Mouse (Mus musculus) embryonic facial prominence, embryonic 10.5 days (tissue): ENCODE measurements at regions not wholly inside any gene's neighbourhood (a gene's known extent, or its start where the extent isn't known, plus 50 kb on each side); places are given as distances from the start of the nearest gene placed in this dataset.

Experiments used
- DNase-seq: peaks from one replicate; pipeline ENCODE4 v3.0.0-alpha.2; 2017; ENCODE audit warnings: low spot score
- H3K27ac ChIP-seq: fragments of 300-500 bp; sonication (generic); replicated peaks from 2 replicates; pipeline ENCODE4 v1.5.1; 2016; ENCODE audit warnings: mild to moderate bottlenecking
- H3K27me3 ChIP-seq: fragments of 300-500 bp; sonication (generic); replicated peaks from 2 replicates; pipeline ENCODE4 v1.6.1; 2016; ENCODE audit warnings: low read depth, mild to moderate bottlenecking; ENCODE audit not compliant: poor library complexity, severe bottlenecking
- H3K36me3 ChIP-seq: fragments of 300-500 bp; sonication (generic); replicated peaks from 2 replicates; pipeline ENCODE4 v1.6.1; 2016; ENCODE audit warnings: mild to moderate bottlenecking, moderate library complexity
- H3K4me1 ChIP-seq: fragments of 300-500 bp; sonication (generic); 2 replicates; pipeline ENCODE4 v1.6.1; 2016
- H3K4me3 ChIP-seq: fragments of 300-500 bp; sonication (generic); 2 replicates; pipeline ENCODE4 v1.5.1; 2016; ENCODE audit warnings: mild to moderate bottlenecking, moderate library complexity
- H3K9me3 ChIP-seq: fragments of 300-500 bp; sonication (generic); 2 replicates; pipeline ENCODE4 v1.6.1; 2016; ENCODE audit warnings: mild to moderate bottlenecking
- WGBS: fragments of 180-500 bp; shearing (Covaris S2); methylation state at CpG from one replicate; pipeline ENCODE4 v1.1.7; 2016; 5-methylcytosine and 5-hydroxymethylcytosine counted together

DNA sequence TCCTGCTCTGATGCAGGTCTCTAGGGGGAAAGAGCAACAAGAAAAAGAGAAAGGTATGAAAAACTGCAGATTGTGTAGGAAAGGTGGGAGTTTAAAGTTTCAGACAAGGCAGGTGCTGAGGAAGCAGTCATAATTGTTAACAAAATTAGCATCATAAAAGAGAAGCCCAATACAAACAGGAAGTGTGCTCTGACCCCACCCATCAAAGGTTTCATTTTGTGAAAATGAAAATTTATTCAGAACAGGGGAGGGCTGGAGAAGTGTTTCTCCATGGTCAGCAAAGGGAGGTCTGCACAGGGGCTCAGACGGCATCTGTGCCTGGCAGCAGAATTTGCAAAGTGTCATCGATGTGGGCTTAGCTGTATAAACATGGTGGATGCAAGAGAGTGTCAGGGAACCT, 96.8 kb upstream of the Tent5a start:
- DNase-seq, result no peak
- H3K9me3 ChIP-seq, result no peaks in the 10 kb centered on the region
- no peaks in the 10 kb centered on the region for H3K4me1 ChIP-seq
- no peak overlapping the region for H3K4me3 ChIP-seq
- H3K27ac ChIP-seq, result no peak overlapping the region
- no peaks in the 10 kb centered on the region for H3K36me3 ChIP-seq
- H3K27me3 ChIP-seq, result no peaks in the 10 kb centered on the region
- 88% methylated on average over 2 of the region's 2 CpGs for WGBS

DNA sequence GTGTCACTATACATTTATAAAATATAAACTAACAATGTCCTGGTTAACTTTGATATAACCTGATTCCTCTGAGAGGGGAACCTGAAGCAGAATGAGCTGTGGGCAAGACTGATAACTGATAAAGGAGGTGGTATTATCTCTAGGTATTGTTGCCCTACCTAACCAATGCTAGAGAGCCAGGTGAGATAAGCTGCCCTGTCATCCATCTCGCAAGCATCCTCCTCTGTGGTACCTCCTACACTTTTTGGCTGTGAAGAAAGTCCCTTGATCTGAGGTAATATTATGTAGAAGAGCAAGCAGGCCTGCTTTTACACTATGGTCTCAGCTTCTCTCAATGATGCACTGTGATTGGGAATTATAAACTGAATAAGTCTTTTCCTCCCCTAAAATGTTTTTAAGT, 87.2 kb upstream of the Tent5a start:
- no peak for DNase-seq
- H3K4me3 ChIP-seq, result no peak overlapping the region
- H3K9me3 ChIP-seq, result no peaks in the 10 kb centered on the region
- no peaks in the 10 kb centered on the region for H3K4me1 ChIP-seq
- 78% methylated on average over 1 of the region's 1 CpGs for WGBS
- no peaks in the 10 kb centered on the region for H3K27me3 ChIP-seq
- H3K36me3 ChIP-seq, result no peaks in the 10 kb centered on the region
- no peak overlapping the region for H3K27ac ChIP-seq

DNA sequence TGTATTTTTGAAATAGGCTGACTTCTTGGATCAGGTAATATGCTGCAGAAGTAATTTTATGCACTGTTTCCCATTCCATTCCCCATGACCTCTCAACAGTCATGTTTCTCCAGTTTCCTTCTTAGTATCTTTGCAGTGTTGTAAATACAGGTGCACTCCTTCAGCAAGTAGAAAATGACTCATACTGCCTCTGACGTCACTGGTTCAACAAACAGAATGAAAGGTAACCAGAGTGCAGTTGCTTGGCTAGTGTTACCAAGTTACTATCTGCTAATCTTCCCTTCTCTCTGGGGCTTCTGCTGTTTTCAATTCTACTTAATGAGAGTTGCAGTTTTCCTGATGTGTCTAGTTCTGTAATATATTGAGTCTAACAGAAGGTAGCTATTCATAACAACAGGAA, 86.7 kb upstream of the Tent5a start:
- no peaks in the 10 kb centered on the region for H3K36me3 ChIP-seq
- H3K9me3 ChIP-seq, result no peaks in the 10 kb centered on the region
- H3K27ac ChIP-seq, result no peak overlapping the region
- no peak for DNase-seq
- H3K4me1 ChIP-seq, result no peaks in the 10 kb centered on the region
- H3K27me3 ChIP-seq, result no peaks in the 10 kb centered on the region
- WGBS, result 65% methylated on average over 1 of the region's 1 CpGs
- H3K4me3 ChIP-seq, result no peak overlapping the region

DNA sequence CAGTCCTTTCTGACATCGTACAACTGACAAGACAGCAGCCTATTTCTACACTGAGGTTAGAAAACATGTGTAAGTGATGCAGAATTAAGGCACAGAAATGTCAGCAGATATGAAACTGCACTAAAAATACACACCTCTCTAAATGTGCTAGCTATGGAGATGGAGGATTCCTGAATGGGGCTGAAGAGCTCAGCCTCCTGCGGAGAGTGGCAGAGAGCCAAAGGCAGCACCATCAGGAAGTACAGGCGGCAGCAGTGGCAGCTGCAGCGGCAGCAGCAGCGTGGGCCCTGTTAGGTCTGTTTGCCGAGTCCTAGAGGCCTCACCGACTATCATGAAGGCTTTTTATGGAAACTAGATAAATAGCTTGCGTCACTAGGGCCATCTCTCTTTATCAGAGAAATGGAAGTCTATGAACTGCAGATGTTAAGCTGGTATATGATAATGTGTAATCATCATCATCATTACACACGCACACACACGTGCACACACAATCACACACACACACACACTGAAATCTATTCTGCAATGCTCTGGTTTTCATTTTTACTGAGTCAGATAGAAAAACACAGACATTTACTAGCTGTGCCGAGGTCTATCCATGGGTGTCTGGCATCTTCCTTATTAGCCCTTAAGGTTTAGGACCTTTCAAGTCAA, 83.6 kb upstream of the Tent5a start:
- 71% methylated on average over 11 of the region's 11 CpGs for WGBS
- Histone ChIP-seq H3K36me3 (no peaks in the 10 kb centered on the region), H3K4me1 (no peaks in the 10 kb centered on the region), H3K27me3 (no peaks in the 10 kb centered on the region), H3K4me3 (no peak overlapping the region), H3K9me3 (no peaks in the 10 kb centered on the region), H3K27ac (no peak overlapping the region)
- no peak for DNase-seq

DNA sequence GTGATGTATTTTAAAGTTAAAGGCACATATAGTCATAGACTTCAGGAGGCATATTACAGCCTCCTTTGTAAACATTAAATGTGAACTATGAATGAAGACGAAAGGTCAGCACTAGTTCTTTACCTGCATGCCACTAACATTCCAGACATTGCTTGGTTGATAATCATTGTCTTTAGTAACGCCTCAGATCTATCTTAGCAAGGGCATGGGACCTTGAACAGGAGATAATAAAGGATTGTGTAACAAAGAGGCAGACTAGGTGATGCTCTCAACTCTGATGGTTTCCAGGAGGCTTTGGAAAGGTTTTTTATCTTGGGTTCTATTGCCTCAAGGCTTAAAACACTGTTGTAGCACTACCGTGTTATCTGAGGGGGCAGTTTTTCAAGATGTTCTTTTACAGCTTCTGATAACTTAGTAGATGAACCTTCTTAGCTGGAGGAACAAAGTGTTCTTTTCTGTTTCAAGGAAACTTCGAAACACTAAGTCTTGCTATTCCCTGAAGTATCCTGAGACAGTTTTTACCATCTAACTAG, 82.9 kb upstream of the Tent5a start:
- no peak overlapping the region for H3K4me3 ChIP-seq
- 79% methylated on average over 4 of the region's 4 CpGs for WGBS
- no peaks in the 10 kb centered on the region for H3K36me3 ChIP-seq
- H3K27ac ChIP-seq, result no peak overlapping the region
- no peaks in the 10 kb centered on the region for H3K27me3 ChIP-seq
- no peaks in the 10 kb centered on the region for H3K4me1 ChIP-seq
- no peak for DNase-seq
- H3K9me3 ChIP-seq, result no peaks in the 10 kb centered on the region

DNA sequence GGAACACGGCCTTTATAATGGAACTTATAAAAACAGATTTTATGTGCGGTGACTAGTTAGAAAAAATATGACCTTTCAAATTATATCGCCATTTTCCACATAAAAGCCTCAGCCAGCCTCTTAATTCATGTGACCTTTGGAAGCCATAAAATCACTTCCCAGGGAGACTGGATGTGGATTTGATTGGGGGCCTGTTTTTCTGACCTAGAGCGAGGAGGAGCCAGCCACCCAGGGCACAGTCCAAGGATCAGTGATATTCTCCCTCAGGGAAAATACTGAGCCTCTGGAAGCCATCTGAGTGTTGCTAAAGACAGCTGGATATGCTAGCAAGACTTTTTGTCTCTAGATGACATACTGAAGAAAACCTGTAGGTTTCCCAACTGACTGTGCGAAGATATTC, 81.3 kb upstream of the Tent5a start:
- Histone ChIP-seq H3K9me3 (no peaks in the 10 kb centered on the region), H3K4me1 (no peaks in the 10 kb centered on the region), H3K4me3 (no peak overlapping the region), H3K27me3 (no peaks in the 10 kb centered on the region), H3K36me3 (no peaks in the 10 kb centered on the region), H3K27ac (no peak overlapping the region)
- DNase-seq, result no peak
- WGBS, result 77% methylated on average over 5 of the region's 5 CpGs

DNA sequence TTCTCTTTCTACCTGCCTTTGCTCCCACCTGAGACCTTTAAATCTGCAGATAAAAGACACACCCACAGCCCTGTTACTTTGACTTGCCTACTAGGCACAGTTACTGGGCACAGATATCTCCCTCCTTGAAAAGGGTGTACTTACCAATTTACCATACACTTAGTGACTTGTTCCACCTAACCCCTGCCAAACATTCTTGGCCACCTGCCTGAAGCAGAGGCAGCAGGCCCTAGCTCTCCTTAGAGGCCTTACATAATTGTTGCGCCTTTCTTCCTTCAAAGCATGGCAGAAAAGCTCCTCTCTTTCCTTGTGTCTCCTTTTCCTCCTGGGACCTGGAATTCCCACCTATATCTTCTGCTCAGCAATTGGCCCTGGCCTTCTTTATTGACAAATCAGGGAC, 80.4 kb upstream of the Tent5a start:
- 95% methylated on average over 1 of the region's 1 CpGs for WGBS
- no peaks in the 10 kb centered on the region for H3K27me3 ChIP-seq
- no peaks in the 10 kb centered on the region for H3K4me1 ChIP-seq
- H3K27ac ChIP-seq, result no peak overlapping the region
- DNase-seq, result no peak
- no peak overlapping the region for H3K4me3 ChIP-seq
- H3K9me3 ChIP-seq, result no peaks in the 10 kb centered on the region
- no peaks in the 10 kb centered on the region for H3K36me3 ChIP-seq

DNA sequence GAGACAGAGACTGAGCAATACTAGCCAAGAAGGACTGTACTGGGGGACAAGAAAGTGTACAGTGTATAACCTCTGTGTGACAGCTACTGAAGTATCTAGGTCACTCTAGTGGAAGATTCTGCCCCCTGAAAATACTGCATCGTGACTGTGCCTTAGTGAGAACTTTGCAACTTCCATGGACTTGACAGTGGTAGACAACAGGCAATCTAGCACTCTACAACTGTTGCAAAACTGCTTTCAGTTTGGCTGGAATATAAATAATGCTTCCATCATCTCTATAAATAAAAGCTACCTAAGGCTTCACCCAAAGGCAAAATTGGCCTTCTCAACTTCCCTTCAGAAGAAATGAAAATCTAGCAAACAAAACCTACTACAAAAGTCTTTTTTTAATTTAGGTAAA, 74.6 kb upstream of the Tent5a start:
- DNase-seq, result no peak
- Histone ChIP-seq H3K27me3 (no peaks in the 10 kb centered on the region), H3K9me3 (no peaks in the 10 kb centered on the region), H3K27ac (no peak overlapping the region), H3K4me1 (no peaks in the 10 kb centered on the region), H3K4me3 (no peak overlapping the region), H3K36me3 (no peaks in the 10 kb centered on the region)
- WGBS, result 82% methylated on average over 1 of the region's 1 CpGs

DNA sequence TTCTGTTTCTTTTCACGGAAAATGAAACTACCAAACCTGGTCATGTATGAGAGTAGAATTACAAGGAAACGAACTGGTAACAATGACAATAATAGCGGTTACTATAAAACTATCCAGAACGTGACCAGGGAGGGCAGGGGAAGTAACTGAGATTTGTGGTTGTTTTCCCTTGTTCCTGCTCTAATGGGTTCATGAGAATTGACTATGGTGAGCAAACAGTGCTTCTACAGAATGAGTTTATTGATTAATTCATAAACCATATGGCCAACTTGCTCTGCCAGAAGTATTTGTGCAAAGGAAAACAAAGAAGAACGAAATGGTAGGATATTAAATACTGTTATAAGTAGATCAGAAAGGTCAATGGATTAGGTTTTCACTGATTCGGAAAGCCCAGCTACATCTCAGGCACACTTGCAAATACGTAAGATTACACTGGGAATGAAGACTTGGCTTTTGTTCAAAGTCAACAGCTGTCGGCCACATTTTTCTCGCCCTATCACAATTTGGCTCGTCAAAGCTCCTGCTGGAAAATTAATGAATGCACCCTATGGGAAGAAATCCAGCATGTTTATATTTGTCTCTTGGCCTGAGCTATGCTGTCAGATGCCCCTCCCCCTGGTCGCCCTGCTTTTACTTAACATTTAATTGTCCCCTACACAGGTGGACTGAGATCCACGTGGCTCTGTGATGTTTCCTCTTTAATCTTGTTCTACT, 73.6 kb upstream of the Tent5a start:
- DNase-seq, result no peak
- H3K27me3 ChIP-seq, result no peaks in the 10 kb centered on the region
- no peak overlapping the region for H3K27ac ChIP-seq
- H3K4me1 ChIP-seq, result no peaks in the 10 kb centered on the region
- no peaks in the 10 kb centered on the region for H3K36me3 ChIP-seq
- no peak overlapping the region for H3K4me3 ChIP-seq
- no peaks in the 10 kb centered on the region for H3K9me3 ChIP-seq
- WGBS, result 79% methylated on average over 12 of the region's 12 CpGs

DNA sequence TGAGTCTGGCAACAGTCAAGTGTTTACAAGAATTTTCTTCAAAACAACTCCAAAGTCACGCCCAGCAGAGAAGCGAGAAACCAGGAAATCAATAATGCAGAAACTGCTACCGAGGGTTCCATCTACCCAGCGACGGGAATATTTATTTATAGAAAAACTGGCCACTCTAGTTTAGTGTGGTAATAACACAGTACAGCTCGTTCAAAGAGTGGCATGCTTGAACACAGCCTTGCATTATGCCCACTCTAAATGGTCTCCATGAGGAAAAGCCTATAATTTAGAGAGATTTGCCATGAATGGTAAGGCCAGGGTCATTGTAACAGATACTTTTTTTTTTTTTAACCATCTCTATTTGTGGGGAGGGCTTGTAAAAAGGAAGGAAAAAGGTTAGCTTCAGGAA, 67.8 kb upstream of the Tent5a start:
- H3K27ac ChIP-seq, result no peak overlapping the region
- DNase-seq, result no peak
- H3K4me1 ChIP-seq, result no peaks in the 10 kb centered on the region
- WGBS, result 84% methylated on average over 6 of the region's 6 CpGs
- no peaks in the 10 kb centered on the region for H3K9me3 ChIP-seq
- H3K27me3 ChIP-seq, result no peaks in the 10 kb centered on the region
- H3K36me3 ChIP-seq, result no peaks in the 10 kb centered on the region
- no peak overlapping the region for H3K4me3 ChIP-seq

DNA sequence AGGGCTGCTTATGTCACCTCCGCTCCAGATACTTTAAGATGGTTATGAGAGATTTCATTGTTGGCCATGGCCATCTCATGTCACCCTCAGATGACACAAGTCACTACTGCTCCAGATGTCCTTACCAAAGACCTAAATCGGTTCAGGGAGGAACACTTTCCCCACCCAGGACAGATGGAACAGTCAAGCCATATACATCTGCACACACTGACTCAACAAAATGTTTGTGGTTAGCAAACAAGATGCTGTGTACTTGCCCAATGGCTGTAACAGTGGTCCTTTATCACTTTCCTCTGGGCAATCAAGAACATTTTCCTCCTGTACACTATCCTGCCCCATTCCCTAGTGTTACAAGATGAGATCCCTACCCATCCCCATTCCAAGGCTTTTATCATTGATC, 64.1 kb upstream of the Tent5a start:
- no peaks in the 10 kb centered on the region for H3K9me3 ChIP-seq
- DNase-seq, result no peak
- WGBS, result 92% methylated on average over 2 of the region's 2 CpGs
- no peak overlapping the region for H3K27ac ChIP-seq
- H3K27me3 ChIP-seq, result no peaks in the 10 kb centered on the region
- H3K36me3 ChIP-seq, result no peaks in the 10 kb centered on the region
- H3K4me3 ChIP-seq, result no peak overlapping the region
- H3K4me1 ChIP-seq, result no peaks in the 10 kb centered on the region

DNA sequence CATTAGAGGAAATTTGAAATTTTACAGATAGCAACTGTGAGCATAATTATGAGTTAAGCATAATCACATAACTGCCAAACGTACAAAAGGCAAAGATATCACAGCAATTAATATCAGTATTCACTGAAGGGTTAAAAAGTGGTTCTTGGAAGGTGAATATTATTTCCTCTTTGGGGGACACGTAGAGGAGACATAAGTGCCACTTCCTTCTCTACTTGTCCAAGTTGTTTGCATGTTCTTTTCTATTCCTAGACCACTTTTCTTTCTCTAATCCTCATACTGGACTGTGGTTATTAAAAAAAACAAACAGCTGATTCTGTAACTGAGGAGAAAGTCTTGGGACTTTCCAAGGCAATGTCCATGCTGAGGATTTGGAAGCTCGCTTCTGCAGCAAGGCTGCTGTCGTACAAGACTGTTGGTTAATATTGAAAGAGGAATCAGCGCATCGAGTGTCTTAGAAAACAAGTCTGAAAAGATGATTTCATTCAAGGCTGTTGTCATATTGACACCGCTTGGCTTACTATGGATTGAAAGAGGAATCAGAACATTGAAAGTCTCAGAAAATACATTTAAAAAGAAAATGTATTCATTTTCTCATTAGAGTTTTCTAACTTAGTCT, 61.7 kb upstream of the Tent5a start:
- Histone ChIP-seq H3K4me3 (no peak overlapping the region), H3K36me3 (no peaks in the 10 kb centered on the region), H3K27ac (no peak overlapping the region), H3K9me3 (no peaks in the 10 kb centered on the region), H3K27me3 (no peaks in the 10 kb centered on the region), H3K4me1 (no peaks in the 10 kb centered on the region)
- DNase-seq, result no peak
- WGBS, result 87% methylated on average over 7 of the region's 7 CpGs

DNA sequence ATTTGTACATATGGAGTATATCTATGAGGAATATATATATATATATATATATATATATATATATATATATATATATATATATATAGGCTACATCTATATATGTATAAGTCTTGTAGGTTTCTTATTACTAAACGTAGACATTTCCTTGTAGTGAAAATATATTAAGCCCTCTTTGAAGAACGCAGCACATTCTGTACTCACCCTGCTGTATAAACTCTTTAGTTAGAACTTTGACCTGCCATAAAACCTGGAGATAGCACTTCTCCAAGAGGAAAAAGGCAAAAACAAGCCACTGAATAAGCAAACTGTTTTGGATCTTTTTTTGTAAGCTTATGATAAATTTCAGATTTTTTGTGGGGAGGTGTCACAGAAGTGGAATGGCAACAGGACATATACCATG, 55.3 kb upstream of the Tent5a start:
- Histone ChIP-seq H3K36me3 (no peaks in the 10 kb centered on the region), H3K9me3 (no peaks in the 10 kb centered on the region), H3K27me3 (no peaks in the 10 kb centered on the region), H3K4me3 (no peak overlapping the region), H3K27ac (no peak overlapping the region), H3K4me1 (no peaks in the 10 kb centered on the region)
- no peak for DNase-seq
- WGBS, result 93% methylated on average over 2 of the region's 2 CpGs
